Mouse (Mus musculus) midbrain, postnatal 0 days (tissue): ENCODE data around the gene Eng. TPM values are rescaled to one million over a fixed set of nuclear protein-coding genes. Genes with fewer than 3 reads are reported as not detected.

ENCODE experiments used
- ATAC-seq: fragments of 200-750 bp; cut with Nextera tagmentation; 2 replicates; pipeline ENCODE4 v1.8.0; 2017; ENCODE audit warnings: moderate number of reproducible peaks, mild to moderate bottlenecking, moderate TSS enrichment, moderate library complexity; ENCODE audit not compliant: low FRiP score
- DNase-seq: peaks from one replicate; pipeline ENCODE4 v3.0.0-alpha.2; 2015; ENCODE audit warnings: low spot score
- H3K27ac ChIP-seq: fragments of 300-500 bp; sonication (generic); 2 replicates; pipeline ENCODE4 v1.5.1; 2014; ENCODE audit warnings: low read depth, mild to moderate bottlenecking, low read length, mixed read lengths
- H3K27me3 ChIP-seq: fragments of 300-500 bp; sonication (generic); 2 replicates; pipeline ENCODE4 v1.6.1; 2014; ENCODE audit warnings: low read length, control low read depth, mixed read lengths; ENCODE audit not compliant: insufficient read depth
- H3K36me3 ChIP-seq: fragments of 300-500 bp; sonication (generic); 2 replicates; pipeline ENCODE4 v1.6.1; 2014; ENCODE audit warnings: low read length, control low read depth, mixed read lengths; ENCODE audit not compliant: insufficient read depth
- H3K4me1 ChIP-seq: fragments of 300-500 bp; sonication (generic); 2 replicates; pipeline ENCODE4 v1.6.1; 2014; ENCODE audit warnings: mild to moderate bottlenecking, control low read depth, antibody characterized with exemption, low read length, mixed read lengths; ENCODE audit not compliant: insufficient read depth
- H3K4me2 ChIP-seq: fragments of 300-500 bp; sonication (generic); 2 replicates; pipeline ENCODE4 v1.6.1; 2014; ENCODE audit warnings: low read depth, mild to moderate bottlenecking, low read length, mixed read lengths; ENCODE audit not compliant: poor library complexity, severe bottlenecking
- H3K4me3 ChIP-seq: fragments of 300-500 bp; sonication (generic); 2 replicates; pipeline ENCODE4 v1.5.1; 2014; ENCODE audit warnings: low read depth, mild to moderate bottlenecking, low read length, moderate library complexity
- H3K9ac ChIP-seq: fragments of 300-500 bp; sonication (generic); replicated peaks from 2 replicates; pipeline ENCODE4 v1.6.1; 2014; ENCODE audit warnings: mild to moderate bottlenecking, low read length, moderate library complexity, mixed read lengths; ENCODE audit not compliant: poor library complexity, severe bottlenecking
- H3K9me3 ChIP-seq: fragments of 300-500 bp; sonication (generic); 2 replicates; pipeline ENCODE4 v1.6.1; 2016; ENCODE audit warnings: low read length, control low read depth
- CTCF ChIP-seq: IDR thresholded peaks from 2 replicates; pipeline ENCODE4 v1.5.1; 2016; ENCODE audit warnings: antibody characterized with exemption, mild to moderate bottlenecking
- WGBS: fragments of 180-500 bp; shearing (Covaris S2); extraction: QIAGEN DNeasy Blood & Tissue Kit; methylation state at CpG from one replicate; pipeline ENCODE4 v1.1.7; 2014; 5-methylcytosine and 5-hydroxymethylcytosine counted together
- polyA plus RNA-seq: library from polyadenylated mRNA; unstranded; fragments of >200 nt; fragmentation: Nextera tagmentation; extraction: Ambion mirVana; gene quantifications from 2 replicates; pipeline ENCODE4 v1.2.1, GENCODE M21; 2015
- total RNA-seq: library from RNA; depleted of rRNA; stranded (reverse); fragments of >200 nt; gene quantifications from 2 replicates; pipeline ENCODE4 v1.2.3, GENCODE M21; 2014

Eng gene
- total and polyA plus RNA-seq, 2 experiments from 2014 or later: 20.0 to 20.3 TPM

GRCm38 (mm10) chr2:32625873-32626694 is 20.3 kb upstream of the Eng start:
- H3K9ac ChIP-seq: peak overlapping the region; percentile 76
- H3K27me3 ChIP-seq: no peaks in the 10 kb centered on the region
- TF ChIP-seq CTCF: no peak
- H3K4me1 ChIP-seq: peaks cover 29% of the 10 kb centered on the region
- peak overlapping the region; percentile 38 for H3K4me3 ChIP-seq
- peak overlapping the region; percentile 84 for H3K27ac ChIP-seq
- 56% methylated on average over 5 of the region's 5 CpGs for WGBS
- peak; percentile 5; the same call in 1 of the 2 replicates for ATAC-seq
- H3K36me3 ChIP-seq: 0 out of 2 replicates have a peak, but pooled peaks cover 2% of the 10 kb centered on the region
- peak; percentile 62 for DNase-seq
- H3K9me3 ChIP-seq: no peaks in the 10 kb centered on the region
- peak overlapping the region; percentile 61 for H3K4me2 ChIP-seq

- no peaks in the 10 kb centered on the region for H3K27me3 ChIP-seq
- H3K9ac ChIP-seq: 0 out of 2 replicates have a peak overlapping the region, but pooled peaks have one; percentile 29
- peaks cover 29% of the 10 kb centered on the region for H3K4me1 ChIP-seq
- ATAC-seq (no peak), DNase-seq (no peak)
- H3K9me3 ChIP-seq: no peaks in the 10 kb centered on the region
- H3K4me2 ChIP-seq: 0 out of 2 replicates have a peak overlapping the region, but pooled peaks have one; percentile 2
- TF ChIP-seq CTCF: 0 out of 2 replicates have a peak, but pooled peaks have one; percentile 9
- H3K27ac ChIP-seq: 0 out of 2 replicates have a peak overlapping the region, but pooled peaks have one; percentile 6
- H3K4me3 ChIP-seq: no peak overlapping the region
- WGBS: 73% methylated on average over 20 of the region's 20 CpGs
- 0 out of 2 replicates have a peak, but pooled peaks cover 2% of the 10 kb centered on the region for H3K36me3 ChIP-seq
Measured at GRCm38 (mm10) chr2:32627266-32628043, 18.9 kb upstream of the Eng start.

- Histone ChIP-seq H3K9me3 (no peaks in the 10 kb centered on the region), H3K4me1 (peaks cover 29% of the 10 kb centered on the region)
Measured at GRCm38 (mm10) chr2:32628044-32628550, 18.3 kb upstream of the Eng start.

GRCm38 (mm10) chr2:32628729-32629128 is 17.7 kb upstream of the Eng start:
- TF ChIP-seq CTCF: no peak
- ATAC-seq (peak; percentile 10; the same call in 1 of the 2 replicates), DNase-seq (peak; percentile 89)
- H3K36me3 ChIP-seq: peaks cover 5% of the 10 kb centered on the region; the same call in 1 of the 2 replicates
- peak overlapping the region; percentile 44; the same call in 1 of the 2 replicates for H3K27ac ChIP-seq
- 30% methylated on average over 5 of the region's 5 CpGs for WGBS
- H3K4me2 ChIP-seq: peak overlapping the region; percentile 39; the same call in 1 of the 2 replicates
- H3K9ac ChIP-seq: 0 out of 2 replicates have a peak overlapping the region, but pooled peaks have one; percentile 29
- H3K27me3 ChIP-seq: no peaks in the 10 kb centered on the region
- H3K4me1 ChIP-seq: peaks cover 29% of the 10 kb centered on the region
- H3K9me3 ChIP-seq: no peaks in the 10 kb centered on the region
- H3K4me3 ChIP-seq: no peak overlapping the region; the same call in 1 of the 2 replicates

More at GRCm38 (mm10) chr2:32628044-32628550, 18.3 kb upstream of the Eng start:
- DNase-seq: no peak
- Histone ChIP-seq H3K4me2 (peak overlapping the region; percentile 13), H3K27ac (0 out of 2 replicates have a peak overlapping the region, but pooled peaks have one; percentile 6), H3K4me3 (no peak overlapping the region), H3K9ac (0 out of 2 replicates have a peak overlapping the region, but pooled peaks have one; percentile 29), H3K27me3 (no peaks in the 10 kb centered on the region), H3K36me3 (0 out of 2 replicates have a peak, but pooled peaks cover 2% of the 10 kb centered on the region)
- no peak for ATAC-seq
- 68% methylated on average over 4 of the region's 4 CpGs for WGBS
- no peak for TF ChIP-seq CTCF

- ATAC-seq (peak; percentile 68), DNase-seq (peak; percentile 85)
- Histone ChIP-seq H3K4me1 (peaks cover 29% of the 10 kb centered on the region), H3K4me3 (peak overlapping the region; percentile 8; the same call in 1 of the 2 replicates), H3K9me3 (no peaks in the 10 kb centered on the region), H3K36me3 (peaks cover 10% of the 10 kb centered on the region), H3K4me2 (peak overlapping the region; percentile 39), H3K27me3 (no peaks in the 10 kb centered on the region), H3K9ac (0 out of 2 replicates have a peak overlapping the region, but pooled peaks have one; percentile 13), H3K27ac (peak overlapping the region; percentile 44; the same call in 1 of the 2 replicates)
- 30% methylated on average over 9 of the region's 9 CpGs for WGBS
- peak; percentile 11; the same call in 1 of the 2 replicates for TF ChIP-seq CTCF
Measured at GRCm38 (mm10) chr2:32629276-32629976, 17.0 kb upstream of the Eng start.
